Mouse (Mus musculus) E14TG2a.4 (cell line): ENCODE measurements at regions not wholly inside any gene's neighbourhood (a gene's known extent, or its start where the extent isn't known, plus 50 kb on each side); places are given as distances from the start of the nearest gene placed in this dataset.

ENCODE experiments used
- CTCF ChIP-seq: conservative IDR thresholded peaks from 2 replicates; pipeline ENCODE4 v1.5.1; 2014; ENCODE audit warnings: low read length
- POU5F1 ChIP-seq: IDR thresholded peaks from 2 replicates; pipeline ENCODE4 v1.6.1; 2014; ENCODE audit warnings: low read length, borderline replicate concordance

DNA sequence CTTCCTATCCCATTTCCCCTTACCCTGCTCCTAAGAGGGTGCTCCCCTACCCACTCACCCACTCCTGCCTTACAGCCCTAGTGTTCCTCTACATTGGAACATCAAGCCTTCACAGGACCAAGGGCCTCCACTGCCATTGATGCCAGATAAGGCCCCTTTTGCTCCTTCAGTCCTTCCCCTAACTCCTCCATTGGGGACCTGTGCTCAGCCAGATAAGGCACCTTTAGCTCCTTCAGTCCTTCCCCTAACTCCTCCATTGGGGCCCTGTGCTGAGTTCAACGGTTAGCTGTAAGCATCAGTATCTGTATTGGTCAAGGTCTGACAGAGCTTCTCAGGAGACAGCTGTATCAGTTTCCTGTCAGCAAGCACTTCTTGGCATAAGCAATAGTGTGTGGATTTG lies 896.2 kb downstream of the Tbl1xr1 start:
- TF ChIP-seq CTCF (no peak), POU5F1 (no peak)
